Mouse (Mus musculus) embryo, embryonic 11 days (tissue): ENCODE data around the gene Olfr1215.
"Not testable (repeated sequence)": the region's sequence is repeated elsewhere in the genome, so short reads cannot be mapped to it uniquely, and the experiment has no call there.

Experiments used
- DNase-seq: peaks from one replicate; pipeline ENCODE4 v3.0.0-alpha.2; 2015

The Olfr1215 gene

GRCm38 (mm10) chr2:89006873-89007272 lies at the start of gene Olfr1215:
TSS of gene Olfr1215 (minus strand) at chr2:89006973.
- DNase-seq = no peak

- no peak for DNase-seq
These were observed 25.2 kb upstream of the Olfr1215 start, which contains the start of gene Olfr1217 for GRCm38 (mm10) chr2:89031965-89032364. TSS of gene Olfr1217 (minus strand) at chr2:89032065.

- not testable (repeated sequence) for DNase-seq
These were observed 14.7 kb upstream of the Olfr1215 start for GRCm38 (mm10) chr2:89021436-89021835.

- no peak for DNase-seq
These were observed 11.5 kb upstream of the Olfr1215 start, which contains the start of gene Olfr1216 for GRCm38 (mm10) chr2:89018240-89018639. TSS of gene Olfr1216 (minus strand) at chr2:89018340.

- no peak for DNase-seq
These were observed 14.2 kb downstream of the Olfr1215 start, which contains the start of gene Olfr1214 for GRCm38 (mm10) chr2:88992553-88992952. TSS of gene Olfr1214 (minus strand) at chr2:88992653.

- DNase-seq = no peak
These were observed 26.6 kb downstream of the Olfr1215 start, which contains the start of gene Gm13762 for GRCm38 (mm10) chr2:88980181-88980580. TSS of gene Gm13762 (minus strand) at chr2:88980281.

GRCm38 (mm10) chr2:88953669-88954068 lies 53.1 kb downstream of the Olfr1215 start, which contains the start of gene Olfr1212:
TSS of gene Olfr1212 (plus strand) at chr2:88953969.
- DNase-seq = no peak
